Mouse (Mus musculus): ENCODE results near the gene Psg19. TPM values are rescaled to one million over a fixed set of nuclear protein-coding genes. Genes with fewer than 3 reads are reported as not detected.
"Not testable (repeated sequence)": the region's sequence is repeated elsewhere in the genome, so short reads cannot be mapped to it uniquely, and the experiment has no call there.

The Psg19 gene
- polyA plus RNA-seq, 1 experiment from 2014 or later, result not detected

GRCm38 (mm10) chr7:18828592-18828991 lies 30.3 kb upstream of the Psg19 start:
- ATAC-seq (ENCODE audit: insufficient number of reproducible peaks, insufficient read depth, low FRiP score, low read depth), result no peak
- 53% methylated on average over 9 of the region's 9 CpGs for WGBS
- no peaks in the 10 kb centered on the region for H3K36me3 ChIP-seq (ENCODE audit: control insufficient read depth, insufficient read depth, low read length)

GRCm38 (mm10) chr7:18827792-18828546 lies 29.6 kb upstream of the Psg19 start:
- Histone ChIP-seq H3K27me3 (ENCODE audit: control insufficient read depth, insufficient read depth, low read length) (no peaks in the 10 kb centered on the region; the same call in 1 of the 2 replicates), H3K27ac (replicated peaks in 1 of 2; ENCODE audit: control insufficient read depth in 1 of 2, insufficient read depth in 1 of 2, low read depth in 2 of 2, low read length in 2 of 2) (no peak overlapping the region), H3K9me3 (ENCODE audit: control insufficient read depth, low read length) (no peaks in the 10 kb centered on the region), H3K36me3 (ENCODE audit: control insufficient read depth, insufficient read depth, low read length) (no peaks in the 10 kb centered on the region), H3K4me3 (ENCODE audit: control insufficient read depth in 1 of 2, insufficient read depth in 1 of 2, low read depth in 1 of 2, low read length in 2 of 2) (no peak overlapping the region), H3K4me2 (ENCODE audit: low read length) (no peak overlapping the region), H3K4me1 (ENCODE audit: control insufficient read depth in 2 of 2, insufficient read depth in 2 of 2, low read length in 2 of 2) (no peaks in the 10 kb centered on the region), H3K9ac (ENCODE audit: low read length) (no peak overlapping the region)
- 61% methylated on average over 26 of the region's 26 CpGs for WGBS
- no peak for ATAC-seq (ENCODE audit: insufficient number of reproducible peaks, insufficient read depth, low FRiP score, low read depth)

More at GRCm38 (mm10) chr7:18828592-18828991, 30.3 kb upstream of the Psg19 start:
- H3K27me3 ChIP-seq (ENCODE audit: control insufficient read depth, insufficient read depth, low read length), result no peaks in the 10 kb centered on the region; the same call in 1 of the 2 replicates
- H3K4me2 ChIP-seq (ENCODE audit: low read length), result no peak overlapping the region
- 0 out of 2 replicates have a peak, but pooled peaks cover 3% of the 10 kb centered on the region for H3K9me3 ChIP-seq (ENCODE audit: control insufficient read depth, low read length)
- no peaks in the 10 kb centered on the region for H3K4me1 ChIP-seq (ENCODE audit: control insufficient read depth in 2 of 2, insufficient read depth in 2 of 2, low read length in 2 of 2)
- H3K27ac ChIP-seq (replicated peaks in 1 of 2; ENCODE audit: control insufficient read depth in 1 of 2, insufficient read depth in 1 of 2, low read depth in 2 of 2, low read length in 2 of 2), result no peak overlapping the region
- no peak overlapping the region for H3K4me3 ChIP-seq (ENCODE audit: control insufficient read depth in 1 of 2, insufficient read depth in 1 of 2, low read depth in 1 of 2, low read length in 2 of 2)
- no peak overlapping the region for H3K9ac ChIP-seq (ENCODE audit: low read length)

- ATAC-seq (ENCODE audit: insufficient number of reproducible peaks, insufficient read depth, low FRiP score, low read depth), result no peak
- WGBS, result 54% methylated on average over 3 of the region's 3 CpGs
- Histone ChIP-seq H3K36me3 (ENCODE audit: control insufficient read depth, insufficient read depth, low read length) (no peaks in the 10 kb centered on the region), H3K9me3 (ENCODE audit: control insufficient read depth, low read length) (no peaks in the 10 kb centered on the region), H3K4me1 (ENCODE audit: control insufficient read depth in 2 of 2, insufficient read depth in 2 of 2, low read length in 2 of 2) (no peaks in the 10 kb centered on the region), H3K4me3 (ENCODE audit: control insufficient read depth in 1 of 2, insufficient read depth in 1 of 2, low read depth in 1 of 2, low read length in 2 of 2) (no peak within 1 kb of the TSS), H3K4me2 (ENCODE audit: low read length) (no peak within 1 kb of the TSS), H3K9ac (ENCODE audit: low read length) (no peak within 1 kb of the TSS), H3K27ac (replicated peaks in 1 of 2; ENCODE audit: control insufficient read depth in 1 of 2, insufficient read depth in 1 of 2, low read depth in 2 of 2, low read length in 2 of 2) (no peak within 1 kb of the TSS), H3K27me3 (ENCODE audit: control insufficient read depth, insufficient read depth, low read length) (no peaks in the 10 kb centered on the region)
Observed at GRCm38 (mm10) chr7:18821507-18821906, 23.2 kb upstream of the Psg19 start, which contains the start of gene Psg17. Gene Psg17, minus strand, starts transcription at chr7:18821607.

GRCm38 (mm10) chr7:18818301-18818700 lies 20.0 kb upstream of the Psg19 start:
- WGBS, result 79% methylated on average over 9 of the region's 9 CpGs
- ATAC-seq (ENCODE audit: insufficient number of reproducible peaks, insufficient read depth, low FRiP score, low read depth), result no peak
- H3K27ac ChIP-seq (replicated peaks in 1 of 2; ENCODE audit: control insufficient read depth in 1 of 2, insufficient read depth in 1 of 2, low read depth in 2 of 2, low read length in 2 of 2), result no peak overlapping the region

GRCm38 (mm10) chr7:18803526-18803925 lies 5.2 kb upstream of the Psg19 start:
- Histone ChIP-seq H3K36me3 (ENCODE audit: control insufficient read depth, insufficient read depth, low read length) (no peaks in the 10 kb centered on the region), H3K27me3 (ENCODE audit: control insufficient read depth, insufficient read depth, low read length) (no peaks in the 10 kb centered on the region), H3K4me3 (ENCODE audit: control insufficient read depth in 1 of 2, insufficient read depth in 1 of 2, low read depth in 1 of 2, low read length in 2 of 2) (no peak overlapping the region), H3K4me1 (ENCODE audit: control insufficient read depth in 2 of 2, insufficient read depth in 2 of 2, low read length in 2 of 2) (no peaks in the 10 kb centered on the region), H3K4me2 (ENCODE audit: low read length) (no peak overlapping the region), H3K9ac (ENCODE audit: low read length) (no peak overlapping the region), H3K27ac (replicated peaks in 1 of 2; ENCODE audit: control insufficient read depth in 1 of 2, insufficient read depth in 1 of 2, low read depth in 2 of 2, low read length in 2 of 2) (no peak overlapping the region), H3K9me3 (ENCODE audit: control insufficient read depth, low read length) (no peaks in the 10 kb centered on the region)
- no peak for ATAC-seq (ENCODE audit: insufficient number of reproducible peaks, insufficient read depth, low FRiP score, low read depth)

More at GRCm38 (mm10) chr7:18818301-18818700, 20.0 kb upstream of the Psg19 start:
- no peak overlapping the region for H3K9ac ChIP-seq (ENCODE audit: low read length)
- no peaks in the 10 kb centered on the region for H3K36me3 ChIP-seq (ENCODE audit: control insufficient read depth, insufficient read depth, low read length)
- H3K4me1 ChIP-seq (ENCODE audit: control insufficient read depth in 2 of 2, insufficient read depth in 2 of 2, low read length in 2 of 2), result no peaks in the 10 kb centered on the region
- H3K4me2 ChIP-seq (ENCODE audit: low read length), result no peak overlapping the region
- H3K9me3 ChIP-seq (ENCODE audit: control insufficient read depth, low read length), result no peaks in the 10 kb centered on the region
- no peaks in the 10 kb centered on the region for H3K27me3 ChIP-seq (ENCODE audit: control insufficient read depth, insufficient read depth, low read length)
- no peak overlapping the region for H3K4me3 ChIP-seq (ENCODE audit: control insufficient read depth in 1 of 2, insufficient read depth in 1 of 2, low read depth in 1 of 2, low read length in 2 of 2)

GRCm38 (mm10) chr7:18799129-18799528 lies 809 bp upstream of the Psg19 start:
- Histone ChIP-seq H3K9ac (ENCODE audit: low read length) (no peak overlapping the region), H3K27me3 (ENCODE audit: control insufficient read depth, insufficient read depth, low read length) (no peaks in the 10 kb centered on the region), H3K9me3 (ENCODE audit: control insufficient read depth, low read length) (no peaks in the 10 kb centered on the region), H3K27ac (replicated peaks in 1 of 2; ENCODE audit: control insufficient read depth in 1 of 2, insufficient read depth in 1 of 2, low read depth in 2 of 2, low read length in 2 of 2) (no peak overlapping the region), H3K36me3 (ENCODE audit: control insufficient read depth, insufficient read depth, low read length) (no peaks in the 10 kb centered on the region), H3K4me1 (ENCODE audit: control insufficient read depth in 2 of 2, insufficient read depth in 2 of 2, low read length in 2 of 2) (no peaks in the 10 kb centered on the region), H3K4me3 (ENCODE audit: control insufficient read depth in 1 of 2, insufficient read depth in 1 of 2, low read depth in 1 of 2, low read length in 2 of 2) (no peak overlapping the region), H3K4me2 (ENCODE audit: low read length) (no peak overlapping the region)
- no peak; the same call in 1 of the 2 replicates for ATAC-seq (ENCODE audit: insufficient number of reproducible peaks, insufficient read depth, low FRiP score, low read depth)
- 32% methylated on average over 3 of the region's 3 CpGs for WGBS

- not testable (repeated sequence) for H3K9ac ChIP-seq (ENCODE audit: low read length); H3K9me3 ChIP-seq (ENCODE audit: control insufficient read depth, low read length); H3K4me1 ChIP-seq (ENCODE audit: control insufficient read depth in 2 of 2, insufficient read depth in 2 of 2, low read length in 2 of 2); H3K4me2 ChIP-seq (ENCODE audit: low read length); H3K4me3 ChIP-seq (ENCODE audit: control insufficient read depth in 1 of 2, insufficient read depth in 1 of 2, low read depth in 1 of 2, low read length in 2 of 2); H3K27ac ChIP-seq (replicated peaks in 1 of 2; ENCODE audit: control insufficient read depth in 1 of 2, insufficient read depth in 1 of 2, low read depth in 2 of 2, low read length in 2 of 2); H3K36me3 ChIP-seq (ENCODE audit: control insufficient read depth, insufficient read depth, low read length); ATAC-seq (ENCODE audit: insufficient number of reproducible peaks, insufficient read depth, low FRiP score, low read depth); H3K27me3 ChIP-seq (ENCODE audit: control insufficient read depth, insufficient read depth, low read length)
Observed at GRCm38 (mm10) chr7:18790671-18791070, 7.6 kb downstream of the Psg19 start.

GRCm38 (mm10) chr7:18781301-18781700 lies 17.0 kb downstream of the Psg19 start:
- not testable (repeated sequence) for H3K9me3 ChIP-seq (ENCODE audit: control insufficient read depth, low read length); H3K4me3 ChIP-seq (ENCODE audit: control insufficient read depth in 1 of 2, insufficient read depth in 1 of 2, low read depth in 1 of 2, low read length in 2 of 2); H3K27me3 ChIP-seq (ENCODE audit: control insufficient read depth, insufficient read depth, low read length); H3K36me3 ChIP-seq (ENCODE audit: control insufficient read depth, insufficient read depth, low read length); H3K9ac ChIP-seq (ENCODE audit: low read length); ATAC-seq (ENCODE audit: insufficient number of reproducible peaks, insufficient read depth, low FRiP score, low read depth); H3K4me1 ChIP-seq (ENCODE audit: control insufficient read depth in 2 of 2, insufficient read depth in 2 of 2, low read length in 2 of 2); H3K27ac ChIP-seq (replicated peaks in 1 of 2; ENCODE audit: control insufficient read depth in 1 of 2, insufficient read depth in 1 of 2, low read depth in 2 of 2, low read length in 2 of 2); H3K4me2 ChIP-seq (ENCODE audit: low read length)
- 43% methylated on average over 2 of the region's 2 CpGs for WGBS

All from heart, embryonic 14.5 days (tissue).